Mouse (Mus musculus) limb, embryonic 14.5 days (tissue): ENCODE results near the gene Fars2. TPM values are rescaled to one million over a fixed set of nuclear protein-coding genes. Genes with fewer than 3 reads are reported as not detected.

ENCODE experiments used
- ATAC-seq: fragments of 200-750 bp; cut with Nextera tagmentation; 2 replicates; pipeline ENCODE4 v1.8.0; 2017; ENCODE audit warnings: low read depth, moderate number of reproducible peaks, moderate TSS enrichment; ENCODE audit not compliant: low FRiP score
- DNase-seq: peaks from one replicate; pipeline ENCODE4 v3.0.0-alpha.2; 2015; ENCODE audit warnings: low spot score
- H3K27ac ChIP-seq: fragments of 300-500 bp; sonication (generic); replicated peaks from 2 replicates; pipeline ENCODE4 v1.5.1; 2014; ENCODE audit warnings: low read depth, mild to moderate bottlenecking, low read length, moderate library complexity, mixed read lengths
- H3K27me3 ChIP-seq: fragments of 300-500 bp; sonication (generic); 2 replicates; pipeline ENCODE4 v1.6.1; 2014; ENCODE audit warnings: low read length, mixed read lengths; ENCODE audit not compliant: control insufficient read depth, insufficient read depth
- H3K36me3 ChIP-seq: fragments of 300-500 bp; sonication (generic); 2 replicates; pipeline ENCODE4 v1.6.1; 2014; ENCODE audit warnings: mild to moderate bottlenecking, low read length, moderate library complexity, mixed read lengths; ENCODE audit not compliant: control insufficient read depth, insufficient read depth
- H3K4me1 ChIP-seq: fragments of 300-500 bp; sonication (generic); 2 replicates; pipeline ENCODE4 v1.6.1; 2014; ENCODE audit warnings: antibody characterized with exemption, low read length, mixed read lengths; ENCODE audit not compliant: control insufficient read depth, insufficient read depth
- H3K4me2 ChIP-seq: fragments of 300-500 bp; sonication (generic); replicated peaks from 2 replicates; pipeline ENCODE4 v1.6.1; 2014; ENCODE audit warnings: low read depth, mild to moderate bottlenecking, low read length, moderate library complexity; ENCODE audit not compliant: severe bottlenecking
- H3K4me3 ChIP-seq: fragments of 300-500 bp; sonication (generic); replicated peaks from 2 replicates; pipeline ENCODE4 v1.5.1; 2014; ENCODE audit warnings: low read length
- H3K9ac ChIP-seq: fragments of 300-500 bp; sonication (generic); 2 replicates; pipeline ENCODE4 v1.6.1; 2014; ENCODE audit warnings: mild to moderate bottlenecking, low read depth, low read length, moderate library complexity; ENCODE audit not compliant: severe bottlenecking
- H3K9me3 ChIP-seq: fragments of 300-500 bp; sonication (generic); 2 replicates; pipeline ENCODE4 v1.6.1; 2016; ENCODE audit warnings: low read length; ENCODE audit not compliant: control insufficient read depth
- POLR2A ChIP-seq: fragments of 200-500 bp; IDR thresholded peaks from 2 replicates; pipeline ENCODE4 v1.8.0; 2012; ENCODE audit warnings: inconsistent platforms, mild to moderate bottlenecking, moderate library complexity, borderline replicate concordance; ENCODE audit not compliant: insufficient read depth, insufficient read length; ENCODE audit errors: extremely low read depth
- WGBS: fragments of 180-500 bp; shearing (Covaris S2); extraction: QIAGEN DNeasy Blood & Tissue Kit; methylation state at CpG from one replicate; pipeline ENCODE4 v1.1.7; 2014; 5-methylcytosine and 5-hydroxymethylcytosine counted together
- polyA plus RNA-seq, 2 experiments: library from polyadenylated mRNA; depleted of rRNA in 1 of 2; stranded (reverse) in 1 of 2; unstranded in 1 of 2; fragments of >200 nt; fragmentation: Nextera tagmentation in 1 of 2; extraction: Ambion mirVana in 1 of 2; gene quantifications; 2 replicates each; pipeline versions ENCODE4 v1.2.1 to v1.2.3; 2012 to 2014

The Fars2 gene
- polyA plus RNA-seq, 2 experiments, result 27.6 to 35.2 TPM

DNA sequence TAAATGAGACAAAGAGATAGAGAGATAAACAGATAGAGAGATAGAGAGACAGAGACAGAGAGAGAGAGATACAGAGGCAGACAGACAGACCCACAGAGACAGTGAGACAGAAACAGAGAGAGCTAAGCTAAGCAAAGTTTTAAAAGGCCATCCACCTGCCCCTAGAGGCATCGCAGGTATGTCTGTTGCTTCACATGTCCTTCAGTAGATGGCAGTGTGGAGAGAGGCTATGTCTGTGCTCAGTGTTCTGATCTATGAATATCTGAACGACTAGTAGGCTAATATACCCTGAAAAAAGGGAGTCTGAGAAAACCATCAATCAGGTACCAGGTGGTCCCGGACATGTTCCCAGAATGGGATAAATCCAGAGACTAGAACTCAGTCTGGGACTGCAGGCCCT is 537.0 kb downstream of the Fars2 start:
- H3K9me3 ChIP-seq, result no peaks in the 10 kb centered on the region
- no peak overlapping the region for H3K4me2 ChIP-seq
- DNase-seq, result no peak
- H3K27me3 ChIP-seq, result no peaks in the 10 kb centered on the region
- H3K4me3 ChIP-seq, result no peak overlapping the region
- no peak for TF ChIP-seq POLR2A
- no peak overlapping the region for H3K9ac ChIP-seq
- no peak overlapping the region for H3K27ac ChIP-seq
- H3K4me1 ChIP-seq, result no peaks in the 10 kb centered on the region
- WGBS, result 78% methylated on average over 3 of the region's 3 CpGs
- ATAC-seq, result no peak
- no peaks in the 10 kb centered on the region for H3K36me3 ChIP-seq

GRCm38 (mm10) chr13:36679345-36679744 is 562.1 kb downstream of the Fars2 start:
- 63% methylated on average over 1 of the region's 1 CpGs for WGBS
- Histone ChIP-seq H3K9ac (no peak overlapping the region), H3K27me3 (no peaks in the 10 kb centered on the region), H3K4me3 (no peak overlapping the region), H3K9me3 (no peaks in the 10 kb centered on the region), H3K4me1 (no peaks in the 10 kb centered on the region), H3K36me3 (no peaks in the 10 kb centered on the region), H3K27ac (no peak overlapping the region), H3K4me2 (no peak overlapping the region)
- no peak for TF ChIP-seq POLR2A
- no peak for DNase-seq
- no peak for ATAC-seq

- Histone ChIP-seq H3K4me2 (no peak overlapping the region), H3K9ac (no peak overlapping the region), H3K9me3 (no peaks in the 10 kb centered on the region), H3K27ac (no peak overlapping the region), H3K27me3 (no peaks in the 10 kb centered on the region), H3K4me1 (no peaks in the 10 kb centered on the region), H3K36me3 (no peaks in the 10 kb centered on the region), H3K4me3 (no peak overlapping the region)
- DNase-seq, result no peak
- WGBS, result 88% methylated on average over 8 of the region's 8 CpGs
- no peak for TF ChIP-seq POLR2A
- no peak for ATAC-seq
Observed at GRCm38 (mm10) chr13:36680690-36681355, 563.6 kb downstream of the Fars2 start.

- Histone ChIP-seq H3K36me3 (no peaks in the 10 kb centered on the region), H3K4me2 (no peak overlapping the region), H3K27ac (no peak overlapping the region), H3K9me3 (no peaks in the 10 kb centered on the region), H3K9ac (no peak overlapping the region), H3K4me1 (no peaks in the 10 kb centered on the region), H3K4me3 (no peak overlapping the region), H3K27me3 (no peaks in the 10 kb centered on the region)
- TF ChIP-seq POLR2A, result no peak
- 85% methylated on average over 4 of the region's 4 CpGs for WGBS
- ATAC-seq (no peak), DNase-seq (no peak)
Observed at GRCm38 (mm10) chr13:36683581-36683980, 566.4 kb downstream of the Fars2 start.

DNA sequence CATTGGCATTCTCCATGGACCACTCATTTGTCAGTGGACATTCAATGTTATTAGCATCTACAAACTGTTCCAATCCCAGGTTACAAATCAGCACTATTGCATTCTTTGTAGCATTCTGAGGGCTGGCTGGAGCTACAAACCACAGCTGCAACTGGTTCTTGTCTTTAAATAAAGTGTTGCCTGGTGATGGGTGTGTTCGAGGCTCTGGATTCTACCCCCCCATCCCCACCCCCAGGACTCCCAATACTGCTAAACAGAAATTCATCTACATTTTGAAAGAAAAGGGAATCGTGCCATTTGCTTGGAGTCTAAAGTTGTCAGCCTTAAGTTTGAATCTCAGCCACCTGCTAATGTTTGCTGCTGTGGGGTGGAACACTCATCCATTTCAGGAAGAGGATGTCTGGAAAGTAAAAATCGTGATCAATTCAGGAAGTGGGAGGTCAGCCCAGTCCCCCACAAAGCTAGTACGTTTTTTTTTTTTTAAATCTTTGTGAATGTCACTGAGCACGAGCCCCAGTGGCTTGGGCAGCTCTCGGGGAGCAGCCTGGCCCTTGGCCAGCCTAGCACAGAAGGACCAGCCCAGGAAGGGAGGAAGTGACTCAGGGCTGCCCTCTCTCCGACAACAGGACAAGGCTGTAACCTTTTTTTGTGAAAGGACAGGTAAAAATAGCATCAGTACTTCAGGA is 578.4 kb downstream of the Fars2 start:
- H3K36me3 ChIP-seq, result no peaks in the 10 kb centered on the region
- no peak overlapping the region for H3K9ac ChIP-seq
- H3K9me3 ChIP-seq, result no peaks in the 10 kb centered on the region
- WGBS, result 58% methylated on average over 7 of the region's 7 CpGs
- TF ChIP-seq POLR2A, result no peak
- H3K4me2 ChIP-seq, result no peak overlapping the region
- DNase-seq (no peak), ATAC-seq (no peak)
- H3K4me1 ChIP-seq, result no peaks in the 10 kb centered on the region
- H3K27me3 ChIP-seq, result no peaks in the 10 kb centered on the region
- no peak overlapping the region for H3K4me3 ChIP-seq
- no peak overlapping the region for H3K27ac ChIP-seq
